Mouse (Mus musculus): Measurements from ENCODE around the gene Aldh1a7.

DNA sequence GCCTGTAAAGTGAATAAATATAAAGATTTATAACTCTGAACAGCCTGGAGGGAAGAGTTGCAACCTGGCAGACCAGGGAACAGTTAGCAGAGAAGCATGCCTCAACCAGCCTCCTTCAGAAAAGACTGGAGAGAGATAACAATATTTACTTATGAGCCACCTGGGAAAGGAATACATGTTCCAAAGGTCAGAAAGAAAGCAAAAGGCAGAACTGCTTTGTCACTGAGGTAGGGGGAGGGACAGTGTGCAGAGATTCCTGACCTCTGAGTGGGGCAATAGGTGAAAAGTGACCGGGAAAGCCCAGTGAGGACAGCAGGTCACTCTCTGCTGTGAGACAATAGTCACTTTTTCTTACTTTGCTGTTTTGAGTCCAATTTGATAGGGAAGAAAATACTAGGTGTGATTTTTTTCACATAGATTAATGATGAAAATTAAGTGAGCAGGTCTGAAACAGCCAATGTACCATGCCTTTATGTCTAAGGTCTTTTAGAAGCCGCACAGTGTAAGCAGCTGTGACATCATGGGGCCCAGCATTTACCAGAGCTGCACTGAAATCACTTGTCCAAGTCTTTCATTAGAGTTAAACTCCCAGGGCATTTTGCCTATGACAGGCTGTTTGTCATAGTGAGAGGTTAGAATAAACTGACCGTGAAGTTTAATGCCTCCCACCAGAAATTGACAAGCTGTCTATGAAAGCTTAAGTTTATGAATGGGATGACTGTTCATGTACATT is 73.1 kb downstream of the Aldh1a7 start:
- TF ChIP-seq CTCF (conservative IDR thresholded peaks at IDR 0.05; ENCODE audit: low read length) (no peak), NANOG (IDR thresholded peaks at IDR 0.05; ENCODE audit: borderline replicate concordance, low read length) (no peak), POU5F1 (IDR thresholded peaks at IDR 0.05; ENCODE audit: borderline replicate concordance, low read length) (no peak)

All from E14TG2a.4 (cell line).